Mouse (Mus musculus): ENCODE results near the gene Klk6.

DNA sequence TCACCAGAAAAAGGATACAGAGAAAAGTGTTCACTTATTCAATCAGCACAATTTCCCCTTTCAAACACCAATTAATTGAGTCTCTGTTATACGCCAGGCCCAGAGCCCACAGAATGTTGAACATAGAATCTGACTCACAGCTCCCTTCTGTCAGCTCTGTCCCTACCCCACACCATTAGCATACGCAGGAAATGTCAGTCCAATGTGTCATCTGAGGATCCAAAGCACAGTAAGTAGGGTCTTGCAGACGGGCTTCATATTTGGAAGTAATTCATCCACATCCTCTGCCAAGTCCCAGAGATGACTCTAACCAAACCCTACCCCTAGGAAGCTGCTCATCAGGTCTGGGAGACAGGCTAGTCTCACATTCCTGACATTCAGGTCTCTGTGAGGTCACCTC, 36.2 kb upstream of the Klk6 start:
- TF ChIP-seq GATA1 (IDR thresholded peaks at IDR 0.05; ENCODE audit: borderline replicate concordance, low read length), result no peak
- no peak for TF ChIP-seq FLI1 (IDR thresholded peaks at IDR 0.05; ENCODE audit: low read length)

Data from megakaryocyte, embryonic 14.5 days (primary cell).